Mouse (Mus musculus) fibroblast of lung, adult 2 months (primary cell): ENCODE measurements around the gene Bcor.

Source experiments
- DNase-seq: peaks from one replicate; pipeline ENCODE4 v3.0.0-alpha.2; 2011; ENCODE audit warnings: low read depth

Gene Bcor

GRCm38 (mm10) chrX:12085949-12086348, 74.2 kb downstream of the Bcor start:
- DNase-seq: no peak

GRCm38 (mm10) chrX:12085290-12085689, 74.9 kb downstream of the Bcor start:
- no peak for DNase-seq

DNA sequence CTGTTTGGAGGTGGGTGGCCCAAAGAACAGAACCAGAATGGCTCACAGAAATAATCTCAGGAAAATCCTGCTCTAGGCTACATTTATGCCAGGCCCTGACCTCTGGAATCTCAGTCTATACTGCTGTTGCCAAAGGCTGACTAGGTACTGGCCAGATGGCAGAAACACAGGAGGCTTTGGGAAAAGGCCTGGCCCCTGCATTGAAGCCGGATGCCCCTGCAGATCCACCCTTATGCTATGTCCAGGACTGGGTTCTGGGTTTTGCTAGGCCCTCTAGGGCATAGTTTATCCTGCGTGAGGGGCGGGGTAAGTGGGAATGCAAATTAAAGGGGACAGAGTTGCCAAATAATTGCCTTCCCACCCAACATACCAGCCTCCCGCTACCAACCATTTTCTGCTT, 75.5 kb downstream of the Bcor start:
- no peak for DNase-seq

- DNase-seq: no peak
Observed at GRCm38 (mm10) chrX:12083631-12084030, 76.5 kb downstream of the Bcor start.

GRCm38 (mm10) chrX:12082736-12083135, 77.4 kb downstream of the Bcor start:
- no peak for DNase-seq

DNA sequence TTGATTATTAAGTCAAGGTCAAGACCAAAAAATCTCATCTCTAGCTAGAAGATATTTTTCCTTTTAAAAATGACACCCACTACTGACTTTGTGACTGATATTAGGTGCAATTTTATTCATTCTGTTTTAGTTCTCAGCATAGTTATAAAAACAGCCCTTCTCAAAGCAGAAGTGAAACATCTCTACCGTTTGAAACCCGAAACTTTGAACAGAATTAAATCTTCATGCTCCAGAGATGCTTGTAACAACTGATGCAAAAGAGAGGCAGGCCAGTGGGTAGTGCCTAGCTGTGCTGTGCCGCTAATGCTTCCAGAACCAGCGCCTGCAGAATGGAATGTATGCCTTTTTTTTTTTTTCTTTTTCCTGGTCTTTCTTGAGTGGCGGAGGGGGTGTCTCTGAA, 78.0 kb downstream of the Bcor start:
- no peak for DNase-seq

GRCm38 (mm10) chrX:12081741-12082155, 78.4 kb downstream of the Bcor start:
- DNase-seq: no peak

- no peak for DNase-seq
Observed at GRCm38 (mm10) chrX:12080904-12081740, 79.0 kb downstream of the Bcor start.

DNA sequence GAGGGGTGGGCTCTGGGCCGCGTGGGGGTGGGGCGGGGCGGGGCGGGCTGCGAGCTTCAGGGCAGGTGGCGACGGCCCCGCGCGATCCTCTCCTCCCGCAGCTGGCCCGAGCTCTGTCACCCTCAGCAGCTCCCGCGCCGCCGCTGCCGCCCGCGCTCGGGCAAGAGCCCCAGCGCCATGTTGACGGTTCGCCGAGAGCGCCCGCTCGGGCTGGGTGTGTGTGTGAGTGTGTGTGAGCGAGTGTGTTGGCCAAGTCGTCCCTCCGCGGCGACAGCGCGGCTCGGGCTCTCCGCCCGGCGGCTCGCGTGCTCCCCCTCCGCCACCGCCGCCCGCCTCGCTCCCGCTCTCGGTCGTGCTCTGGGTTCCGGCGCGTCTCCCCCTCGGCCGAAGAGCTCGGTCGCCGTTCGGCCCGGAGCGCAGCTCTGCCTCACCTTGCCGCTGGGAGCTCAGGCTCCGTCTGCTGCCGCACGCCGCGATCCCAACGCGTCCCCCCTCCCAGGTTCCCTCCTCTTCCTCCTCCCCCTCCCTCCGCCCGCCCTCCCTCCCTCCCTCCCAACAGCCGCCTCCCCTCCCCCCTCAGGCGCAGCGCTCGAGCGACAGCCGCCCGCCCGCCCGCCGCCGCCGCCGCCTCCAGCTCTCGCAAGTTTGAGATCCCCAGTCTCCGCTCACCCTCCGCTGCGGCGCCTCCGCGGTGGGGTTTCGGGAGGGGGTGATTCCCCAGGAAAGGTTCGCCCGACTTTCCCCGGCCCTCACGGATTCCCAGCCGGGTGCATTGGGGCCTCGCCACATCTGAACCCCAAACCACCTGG, 79.9 kb downstream of the Bcor start:
- no peak for DNase-seq

GRCm38 (mm10) chrX:12079309-12080094, 80.7 kb downstream of the Bcor start:
- DNase-seq: no peak

DNA sequence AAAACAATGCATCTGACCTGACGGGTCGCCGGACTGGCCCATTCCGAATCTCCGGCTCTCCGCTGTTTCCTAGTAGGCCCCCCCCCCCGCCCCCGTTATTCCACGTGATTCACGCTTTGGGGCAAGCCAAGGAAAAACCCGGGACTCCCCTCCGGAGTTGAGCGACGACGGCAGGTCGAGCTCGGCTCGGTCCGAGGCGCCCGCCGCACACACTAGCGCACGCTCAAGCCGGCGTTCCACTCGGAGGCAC, 81.2 kb downstream of the Bcor start:
- DNase-seq: no peak

- DNase-seq: no peak
Observed at GRCm38 (mm10) chrX:12078195-12079058, 81.7 kb downstream of the Bcor start.

DNA sequence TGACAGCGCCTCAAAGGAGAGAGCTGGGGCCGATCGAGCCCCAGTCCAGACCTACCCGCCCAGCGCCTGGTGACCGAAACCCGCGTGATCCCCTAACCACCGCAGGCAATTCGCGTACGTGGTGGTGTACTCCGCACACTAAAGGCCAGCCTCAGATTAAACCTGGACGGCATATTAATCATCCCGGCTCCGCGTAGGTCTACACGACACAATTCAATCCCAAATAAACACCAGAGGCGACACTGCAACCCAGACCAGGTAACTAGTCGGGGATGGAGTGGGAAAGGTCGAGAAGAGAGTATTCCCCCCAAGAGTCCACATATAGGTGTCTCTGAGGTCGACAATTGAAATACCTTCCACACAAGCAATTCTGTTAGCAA, 82.6 kb downstream of the Bcor start:
- no peak for DNase-seq

- no peak for DNase-seq
Observed at GRCm38 (mm10) chrX:12076763-12077600, 83.2 kb downstream of the Bcor start.

DNA sequence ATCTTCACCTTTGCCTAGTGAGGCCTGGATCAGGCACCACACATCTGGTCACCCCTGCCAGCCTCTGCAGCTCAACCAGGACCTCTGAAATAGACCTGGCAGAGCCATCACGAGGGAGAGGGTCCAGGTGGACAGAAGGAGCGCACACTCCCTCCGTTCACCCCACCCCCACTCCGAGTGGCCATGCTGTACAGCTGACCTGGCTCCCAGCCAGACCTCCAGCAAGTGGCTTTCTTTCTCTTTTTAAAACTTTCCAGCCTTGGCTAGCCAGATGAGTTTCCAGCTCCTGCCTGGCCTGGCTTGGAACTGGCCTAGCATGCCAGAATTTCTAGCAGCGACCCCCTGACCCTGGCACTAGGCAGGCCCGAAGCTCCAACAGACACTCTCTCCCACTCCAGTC, 87.4 kb downstream of the Bcor start:
- DNase-seq: no peak

DNA sequence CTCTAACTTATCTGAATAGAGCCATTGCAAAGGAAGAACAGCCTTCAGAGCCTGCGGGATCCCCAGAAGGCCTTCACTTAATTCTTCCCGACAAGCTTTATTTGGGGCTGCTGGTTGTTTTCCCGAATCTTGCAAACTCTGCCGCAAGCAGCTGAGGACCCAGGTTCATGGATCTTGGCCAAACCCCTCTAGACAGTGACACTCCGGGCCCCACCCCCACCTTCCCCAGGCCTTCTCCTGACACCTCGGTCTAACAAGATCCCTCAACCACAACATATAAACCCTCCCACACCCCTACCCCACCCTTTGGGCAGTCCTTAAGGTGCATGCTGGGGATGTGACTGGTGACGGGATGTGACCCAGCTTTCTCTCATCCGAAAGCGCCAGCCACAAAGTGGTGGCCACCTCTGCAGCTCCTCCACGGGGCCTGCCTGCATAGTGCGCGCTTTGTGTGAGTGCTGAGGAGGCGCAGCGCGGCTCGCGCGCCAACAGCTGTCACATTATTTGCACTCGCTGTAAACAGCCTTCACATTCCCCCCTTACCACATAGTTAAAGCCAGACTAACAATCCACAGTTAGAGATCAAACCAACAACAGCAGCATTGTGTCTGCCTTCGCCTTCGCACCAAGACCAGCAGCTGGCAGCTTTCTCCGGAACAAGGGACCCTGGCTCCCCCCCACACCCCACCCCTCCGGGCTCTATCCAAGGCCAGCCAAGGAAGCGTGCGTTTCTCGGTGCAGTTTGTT, 91.0 kb downstream of the Bcor start:
- no peak for DNase-seq

DNA sequence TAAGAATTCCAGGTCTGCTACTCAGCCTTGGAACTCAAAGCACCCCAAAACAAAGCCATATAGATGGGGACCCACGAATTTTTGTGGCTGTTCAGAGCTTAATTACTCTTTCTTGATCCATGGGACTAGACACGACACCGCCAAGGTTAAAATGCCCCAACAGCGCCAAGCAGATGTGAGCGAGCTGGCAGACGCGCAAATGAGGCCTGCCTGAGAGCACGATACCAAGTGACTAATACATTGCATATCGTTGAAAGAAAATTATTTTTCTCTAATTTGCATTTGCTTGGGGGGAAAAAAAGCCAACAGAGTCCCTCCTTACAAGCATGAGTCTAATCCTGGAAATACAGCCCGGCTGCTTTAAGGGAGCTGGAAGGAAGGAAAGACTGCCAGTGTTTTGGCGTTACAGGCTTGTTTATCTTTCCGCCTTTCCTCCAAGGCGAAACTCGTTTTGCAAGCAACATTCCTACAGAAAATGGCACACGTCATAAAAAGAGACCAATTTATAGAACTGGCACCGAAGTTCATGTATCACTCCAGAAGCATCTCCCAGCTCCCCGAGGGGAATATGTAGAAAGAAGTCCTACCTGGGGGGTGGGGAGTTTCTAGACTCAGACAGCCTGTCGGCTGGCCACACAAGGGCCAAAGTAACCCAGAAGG, 92.2 kb downstream of the Bcor start:
- DNase-seq: no peak

- DNase-seq: no peak
Observed at GRCm38 (mm10) chrX:12067031-12067430, 93.1 kb downstream of the Bcor start.

- DNase-seq: no peak
Observed at GRCm38 (mm10) chrX:12065782-12066181, 94.4 kb downstream of the Bcor start.

DNA sequence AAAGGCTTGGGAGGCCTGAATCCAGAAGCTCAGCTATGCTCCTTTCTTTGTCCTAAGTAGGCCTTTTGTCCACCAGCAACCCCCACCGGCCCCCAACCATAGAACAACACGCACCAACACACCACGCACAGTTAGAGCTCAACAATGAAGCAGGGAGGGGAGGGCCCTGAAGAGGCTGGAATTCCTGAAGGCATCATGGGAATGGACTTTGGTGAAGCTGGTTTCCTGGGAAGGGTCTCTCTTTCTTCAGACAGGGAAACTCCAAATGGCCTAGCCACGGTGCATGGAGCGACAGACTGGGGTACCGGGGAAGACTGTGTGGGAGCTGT, 97.3 kb downstream of the Bcor start:
- no peak for DNase-seq
